Mouse (Mus musculus) intestine, postnatal 0 days (tissue): ENCODE measurements around the gene Nr6a1. TPM values are rescaled to one million over a fixed set of nuclear protein-coding genes. Genes with fewer than 3 reads are reported as not detected.
A peak's percentile ranks its signal among the peaks of the same experiment; 100 is the strongest.

Experiments
- ATAC-seq: fragments of 200-750 bp; cut with Nextera tagmentation; 2 replicates; pipeline ENCODE4 v1.8.0; 2017; ENCODE audit warnings: mild to moderate bottlenecking, moderate TSS enrichment, moderate library complexity
- H3K27ac ChIP-seq: fragments of 300-500 bp; sonication (generic); 2 replicates; pipeline ENCODE4 v1.5.1; 2014; ENCODE audit warnings: mild to moderate bottlenecking, low read depth, low read length, moderate library complexity
- H3K27me3 ChIP-seq: fragments of 300-500 bp; sonication (generic); replicated peaks from 2 replicates; pipeline ENCODE4 v1.6.1; 2014; ENCODE audit warnings: low read length, mixed read lengths; ENCODE audit not compliant: control insufficient read depth, insufficient read depth
- H3K36me3 ChIP-seq: fragments of 300-500 bp; sonication (generic); 2 replicates; pipeline ENCODE4 v1.6.1; 2014; ENCODE audit warnings: mild to moderate bottlenecking, moderate library complexity; ENCODE audit not compliant: control insufficient read depth, insufficient read depth
- H3K4me1 ChIP-seq: fragments of 300-500 bp; sonication (generic); replicated peaks from 2 replicates; pipeline ENCODE4 v1.6.1; 2014; ENCODE audit warnings: antibody characterized with exemption, low read length, mixed read lengths; ENCODE audit not compliant: control insufficient read depth, insufficient read depth
- H3K4me2 ChIP-seq: fragments of 300-500 bp; sonication (generic); replicated peaks from 2 replicates; pipeline ENCODE4 v1.6.1; 2014; ENCODE audit warnings: low read depth, mild to moderate bottlenecking, moderate library complexity
- H3K4me3 ChIP-seq: fragments of 300-500 bp; sonication (generic); 2 replicates; pipeline ENCODE4 v1.5.1; 2014; ENCODE audit warnings: low read depth, low read length
- H3K9ac ChIP-seq: fragments of 300-500 bp; sonication (generic); 2 replicates; pipeline ENCODE4 v1.6.1; 2014; ENCODE audit warnings: mild to moderate bottlenecking, low read depth, low read length
- H3K9me3 ChIP-seq: fragments of 300-500 bp; sonication (generic); 2 replicates; pipeline ENCODE4 v1.6.1; 2016; ENCODE audit warnings: mixed run types; ENCODE audit not compliant: control insufficient read depth
- CTCF ChIP-seq: sonication (generic); IDR thresholded peaks from 2 replicates; pipeline ENCODE4 v1.5.1; 2016; ENCODE audit warnings: low read depth, mild to moderate bottlenecking, control low read depth, antibody characterized with exemption, moderate library complexity
- WGBS: fragments of 180-500 bp; shearing (Covaris S2); extraction: QIAGEN DNeasy Blood & Tissue Kit; methylation state at CpG from one replicate; pipeline ENCODE4 v1.1.7; 2014; 5-methylcytosine and 5-hydroxymethylcytosine counted together
- polyA plus RNA-seq: library from polyadenylated mRNA; unstranded; fragments of >200 nt; fragmentation: Nextera tagmentation; extraction: Ambion mirVana; gene quantifications from 2 replicates; pipeline ENCODE4 v1.2.1, GENCODE M21; 2015

The Nr6a1 gene
- polyA plus RNA-seq, 1 experiment from 2014 or later, result 1.7 TPM

DNA sequence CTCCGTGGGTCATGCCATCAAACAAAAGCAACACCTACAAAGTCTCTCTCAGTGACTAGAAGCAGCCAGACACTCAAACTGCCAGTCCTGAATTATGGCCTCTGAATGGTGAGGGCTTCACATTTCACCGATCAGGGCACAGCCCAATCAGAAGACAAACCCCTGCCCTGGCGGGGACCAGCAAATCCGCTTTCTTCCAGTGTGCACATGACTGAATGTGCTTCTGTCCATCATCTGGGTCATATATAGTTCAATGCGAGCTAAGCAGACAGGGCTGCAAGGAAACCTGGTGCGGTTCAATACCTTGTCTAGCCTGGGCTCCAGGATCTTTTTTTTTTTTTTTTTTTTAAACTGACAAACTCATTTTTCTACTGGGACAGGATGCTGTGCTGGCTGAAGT is 104.5 kb downstream of the Nr6a1 start:
- Histone ChIP-seq H3K4me3 (peak overlapping the region; percentile 38), H3K36me3 (no peaks in the 10 kb centered on the region), H3K4me2 (peak overlapping the region; percentile 68), H3K9ac (0 out of 2 replicates have a peak overlapping the region, but pooled peaks have one; percentile 23), H3K27me3 (no peaks in the 10 kb centered on the region), H3K9me3 (no peaks in the 10 kb centered on the region), H3K27ac (no peak overlapping the region), H3K4me1 (peaks cover 4% of the 10 kb centered on the region; the same call in 1 of the 2 replicates)
- WGBS, result 24% methylated on average over 6 of the region's 6 CpGs
- ATAC-seq, result peak; percentile 90
- TF ChIP-seq CTCF, result no peak

DNA sequence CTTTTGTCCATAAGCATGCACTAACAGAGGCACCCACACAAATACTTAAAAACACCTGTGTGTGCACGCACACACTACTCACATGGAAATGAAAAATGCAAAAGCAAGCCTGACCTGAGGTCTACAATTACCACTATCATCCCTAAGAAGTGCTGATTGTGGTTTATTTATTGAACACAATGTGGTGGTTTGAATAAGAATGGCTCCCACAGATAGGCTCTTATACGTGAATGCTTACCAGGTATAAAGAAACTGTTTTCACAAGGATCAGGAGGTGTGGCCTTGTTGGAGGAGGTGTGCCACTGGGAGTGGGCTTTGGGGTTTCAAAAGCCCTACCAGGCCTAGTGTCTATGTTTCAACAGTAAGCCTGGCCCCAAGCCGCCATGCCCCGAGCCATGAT is 110.0 kb downstream of the Nr6a1 start:
- no peak for ATAC-seq
- Histone ChIP-seq H3K36me3 (no peaks in the 10 kb centered on the region), H3K27me3 (no peaks in the 10 kb centered on the region), H3K27ac (no peak overlapping the region), H3K4me1 (no peaks in the 10 kb centered on the region), H3K4me3 (no peak overlapping the region), H3K9ac (no peak overlapping the region), H3K4me2 (no peak overlapping the region), H3K9me3 (no peaks in the 10 kb centered on the region)
- TF ChIP-seq CTCF, result no peak
- 87% methylated on average over 4 of the region's 4 CpGs for WGBS

DNA sequence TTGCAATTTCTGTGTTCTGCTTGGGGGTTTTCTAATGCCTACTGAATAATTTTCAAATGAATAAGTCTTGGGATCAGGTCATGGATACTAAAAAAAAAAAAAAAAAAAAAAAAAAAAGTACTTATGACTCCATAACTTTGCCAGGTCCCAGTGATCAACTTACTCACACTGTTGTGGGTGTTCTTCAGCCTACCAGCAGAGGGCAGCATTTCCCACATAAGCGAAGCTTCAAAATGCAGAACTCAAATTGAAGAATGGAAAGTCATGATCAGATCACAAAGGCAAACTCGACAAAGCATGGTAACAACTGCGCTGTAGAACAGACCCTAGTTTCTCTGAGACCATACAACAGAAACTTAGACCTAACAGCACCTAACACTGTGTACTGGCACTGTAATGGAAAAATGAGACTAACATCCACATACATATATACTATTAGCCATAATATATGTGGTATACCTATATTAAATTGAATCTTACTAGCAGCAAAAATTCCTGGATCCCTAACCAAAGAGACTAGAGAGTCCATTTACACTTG is 130.3 kb downstream of the Nr6a1 start:
- no peak overlapping the region for H3K4me3 ChIP-seq
- ATAC-seq, result no peak
- H3K4me1 ChIP-seq, result no peaks in the 10 kb centered on the region
- TF ChIP-seq CTCF, result peak; percentile 92
- no peaks in the 10 kb centered on the region for H3K36me3 ChIP-seq
- H3K27ac ChIP-seq, result no peak overlapping the region
- H3K27me3 ChIP-seq, result no peaks in the 10 kb centered on the region
- no peak overlapping the region for H3K4me2 ChIP-seq
- H3K9me3 ChIP-seq, result no peaks in the 10 kb centered on the region
- 15% methylated on average over 3 of the region's 3 CpGs for WGBS
- no peak overlapping the region for H3K9ac ChIP-seq

- 45% methylated on average over 4 of the region's 4 CpGs for WGBS
- Histone ChIP-seq H3K36me3 (no peaks in the 10 kb centered on the region), H3K9me3 (no peaks in the 10 kb centered on the region), H3K9ac (no peak overlapping the region), H3K4me1 (no peaks in the 10 kb centered on the region), H3K27me3 (no peaks in the 10 kb centered on the region), H3K4me3 (no peak overlapping the region), H3K27ac (no peak overlapping the region), H3K4me2 (no peak overlapping the region)
- no peak for ATAC-seq
- no peak for TF ChIP-seq CTCF
Measured at GRCm38 (mm10) chr2:38787338-38787737, 140.2 kb downstream of the Nr6a1 start.

DNA sequence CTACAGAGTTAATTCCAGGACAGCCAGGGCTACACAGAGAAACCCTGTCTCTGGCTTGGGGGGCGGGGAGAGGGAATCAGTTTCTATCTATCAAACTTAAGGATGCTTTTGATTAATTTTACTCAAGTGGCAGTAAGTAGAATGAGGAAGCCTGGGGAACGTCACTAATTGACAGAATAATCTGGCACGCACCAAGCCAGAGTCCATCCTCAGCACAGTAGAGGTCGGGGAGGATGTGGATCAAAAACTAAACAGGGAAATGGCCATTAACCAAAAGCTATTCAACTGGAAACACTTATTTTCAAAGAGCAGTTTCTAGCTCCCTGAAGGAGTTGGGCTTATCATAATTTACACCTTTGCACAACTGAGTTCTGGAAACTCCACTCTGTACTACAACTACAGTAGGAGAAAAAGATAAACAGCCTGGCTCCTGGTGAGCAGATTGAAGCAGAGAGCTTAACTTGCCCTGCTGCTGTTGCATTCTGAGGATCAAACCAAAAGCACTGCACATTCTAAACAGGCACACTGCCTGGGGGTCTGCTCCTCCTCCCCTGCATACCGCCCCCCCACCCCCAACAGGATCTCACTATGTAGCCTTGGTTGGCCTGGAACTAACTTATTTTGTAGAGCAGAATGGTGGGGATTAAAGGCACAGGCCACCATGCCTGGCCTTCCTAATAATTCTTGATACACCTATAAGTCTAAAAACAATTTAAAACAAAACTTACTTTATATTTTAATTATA is 141.1 kb downstream of the Nr6a1 start:
- TF ChIP-seq CTCF, result no peak
- H3K4me1 ChIP-seq, result no peaks in the 10 kb centered on the region
- 40% methylated on average over 5 of the region's 5 CpGs for WGBS
- no peaks in the 10 kb centered on the region for H3K36me3 ChIP-seq
- no peaks in the 10 kb centered on the region for H3K9me3 ChIP-seq
- H3K9ac ChIP-seq, result no peak overlapping the region
- ATAC-seq, result no peak
- no peak overlapping the region for H3K4me2 ChIP-seq
- no peak overlapping the region for H3K4me3 ChIP-seq
- no peak overlapping the region for H3K27ac ChIP-seq
- no peaks in the 10 kb centered on the region for H3K27me3 ChIP-seq

DNA sequence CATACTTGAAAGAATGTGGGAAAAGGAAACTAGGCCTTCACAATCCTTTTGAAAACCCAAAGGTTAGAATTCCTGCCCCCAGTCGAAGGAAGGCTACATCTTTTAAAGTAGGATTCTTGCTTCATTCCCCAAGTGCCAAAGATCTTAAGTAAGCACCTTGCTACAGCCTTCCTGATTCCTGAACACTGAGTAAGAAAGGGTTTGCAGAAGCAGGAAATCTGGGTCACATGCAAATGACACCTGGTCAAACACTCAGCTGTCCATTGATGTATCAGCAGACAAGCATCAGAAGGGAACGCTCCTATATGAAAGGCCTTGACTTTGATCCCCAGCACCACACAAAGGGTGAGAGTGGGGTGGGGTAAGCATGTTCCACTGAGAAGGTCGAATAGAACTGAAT is 142.4 kb downstream of the Nr6a1 start:
- H3K9ac ChIP-seq, result no peak overlapping the region
- no peak overlapping the region for H3K4me2 ChIP-seq
- H3K27me3 ChIP-seq, result no peaks in the 10 kb centered on the region
- H3K36me3 ChIP-seq, result no peaks in the 10 kb centered on the region
- peak; percentile 78 for ATAC-seq
- whole genome bisulfite sequencing, result 32% methylated on average over 3 of the region's 3 CpGs
- H3K27ac ChIP-seq, result no peak overlapping the region; the same call in 1 of the 2 replicates
- no peak overlapping the region for H3K4me3 ChIP-seq
- H3K4me1 ChIP-seq, result no peaks in the 10 kb centered on the region
- TF ChIP-seq CTCF, result no peak
- no peaks in the 10 kb centered on the region for H3K9me3 ChIP-seq
